Mouse (Mus musculus) MEL (cell line): ENCODE measurements around the gene Rbm45.

Experiments used
- CTCF ChIP-seq, 3 experiments: IDR thresholded peaks in 2 of 3; conservative IDR thresholded peaks in 1 of 3; 2 replicates each; pipeline ENCODE4 v1.5.1; 2011 to 2012; ENCODE audit warnings: low read length in 3 of 3, low read depth in 2 of 3, mild to moderate bottlenecking in 2 of 3, improper control_type of control experiment in 1 of 3, inconsistent platforms in 1 of 3, mixed read lengths in 1 of 3, moderate library complexity in 1 of 3; ENCODE audit not compliant: control insufficient read depth in 1 of 3, insufficient read depth in 1 of 3, poor library complexity in 1 of 3, severe bottlenecking in 1 of 3
- EP300 ChIP-seq, 2 experiments: IDR thresholded peaks; 2 replicates each; pipeline ENCODE4 v1.6.1; 2011; ENCODE audit warnings: improper control_type of control experiment in 2 of 2, low read length in 2 of 2, low read depth in 1 of 2, mild to moderate bottlenecking in 1 of 2
- ETS1 ChIP-seq: IDR thresholded peaks from 2 replicates; pipeline ENCODE4 v1.6.1; 2012; ENCODE audit warnings: low read depth, mild to moderate bottlenecking, inconsistent platforms, low read length, improper control_type of control experiment, moderate library complexity
- GABPA ChIP-seq: IDR thresholded peaks from 2 replicates; pipeline ENCODE4 v1.6.1; 2012; ENCODE audit warnings: low read depth, mild to moderate bottlenecking, inconsistent platforms, low read length, improper control_type of control experiment, moderate library complexity
- JUND ChIP-seq: IDR thresholded peaks from 2 replicates; pipeline ENCODE4 v1.6.1; 2011; ENCODE audit warnings: low read depth, mild to moderate bottlenecking, improper control_type of control experiment, low read length
- MAFK ChIP-seq: IDR thresholded peaks from 2 replicates; pipeline ENCODE4 v1.6.1; 2011; ENCODE audit warnings: low read depth, mild to moderate bottlenecking, low read length, improper control_type of control experiment, borderline replicate concordance
- POLR2A ChIP-seq, 2 experiments: IDR thresholded peaks; 2 replicates each; pipeline ENCODE4 v1.6.1; 2011 to 2012; ENCODE audit warnings: low read length in 2 of 2, mild to moderate bottlenecking in 2 of 2, control low read depth in 1 of 2, improper control_type of control experiment in 1 of 2, low read depth in 1 of 2, moderate library complexity in 1 of 2; ENCODE audit not compliant: control insufficient read depth in 1 of 2, insufficient read depth in 1 of 2, poor library complexity in 1 of 2
- POLR2AphosphoS2 ChIP-seq: IDR thresholded peaks from 2 replicates; pipeline ENCODE4 v1.6.1; 2011; ENCODE audit warnings: low read length, improper control_type of control experiment
- RAD21 ChIP-seq: IDR thresholded peaks from 2 replicates; pipeline ENCODE4 v1.6.1; 2011; ENCODE audit warnings: mild to moderate bottlenecking, low read depth, low read length, improper control_type of control experiment
- ZMIZ1 ChIP-seq: IDR thresholded peaks from 2 replicates; pipeline ENCODE4 v1.6.1; 2012; ENCODE audit warnings: low read depth, mild to moderate bottlenecking, inconsistent platforms, low read length, improper control_type of control experiment, moderate library complexity

GRCm38 (mm10) chr2:76362111-76362510 lies 7.7 kb upstream of the Rbm45 start:
- TF ChIP-seq JUND (no peak), CTCF (IDR thresholded peaks at IDR 0.05 in 2 of 3, conservative IDR thresholded peaks at IDR 0.05 in 1 of 3; ENCODE audit: control insufficient read depth in 1 of 3, insufficient read depth in 1 of 3, low read depth in 2 of 3, low read length in 3 of 3, poor library complexity in 1 of 3, severe bottlenecking in 1 of 3) (peak; percentile 42 to 47 (median 44)), RAD21 (peak; percentile 35), POLR2A (IDR thresholded peaks at IDR 0.05; ENCODE audit: control insufficient read depth in 1 of 2, insufficient read depth in 1 of 2, low read depth in 1 of 2, low read length in 2 of 2, poor library complexity in 1 of 2) (no peak), GABPA (no peak), ETS1 (no peak), EP300 (IDR thresholded peaks at IDR 0.05; ENCODE audit: low read depth in 1 of 2, low read length in 2 of 2) (no peak), POLR2AphosphoS2 (no peak), ZMIZ1 (no peak), MAFK (no peak)
